Mouse (Mus musculus) stomach, postnatal 0 days (tissue): Measurements from ENCODE around the gene Kmo.

Source experiments
- CTCF ChIP-seq: IDR thresholded peaks from 2 replicates; pipeline ENCODE4 v1.5.1; 2016; ENCODE audit warnings: antibody characterized with exemption, low read depth, mild to moderate bottlenecking, moderate library complexity
- EP300 ChIP-seq: optimal IDR thresholded peaks from 2 replicates; pipeline ENCODE3; 2016; ENCODE audit warnings: antibody characterized with exemption

GRCm38 (mm10) chr1:175691686-175692245 is 71.6 kb downstream of the Kmo start:
- TF ChIP-seq CTCF (no peak), EP300 (no peak)
